Mouse (Mus musculus) lung, postnatal 0 days (tissue): ENCODE data around the gene Cbln1.

Experiments
- CTCF ChIP-seq: IDR thresholded peaks from 2 replicates; pipeline ENCODE4 v1.5.1; 2016; ENCODE audit warnings: antibody characterized with exemption, mild to moderate bottlenecking
- EP300 ChIP-seq: IDR thresholded peaks from 2 replicates; pipeline ENCODE4 v1.6.1; 2016; ENCODE audit warnings: antibody characterized with exemption, mild to moderate bottlenecking, control low read depth

GRCm38 (mm10) chr8:87421697-87422096, 50.7 kb downstream of the Cbln1 start:
- TF ChIP-seq CTCF = no peak
- TF ChIP-seq EP300 = no peak
